Mouse (Mus musculus) lung, adult 2 months (tissue): ENCODE measurements at regions not wholly inside any gene's neighbourhood (a gene's known extent, or its start where the extent isn't known, plus 50 kb on each side); places are given as distances from the start of the nearest gene placed in this dataset.

Source experiments
- CTCF ChIP-seq: fragments of 200-500 bp; IDR thresholded peaks from 2 replicates; pipeline ENCODE4 v1.5.1; 2011; ENCODE audit warnings: mild to moderate bottlenecking, low read length, control low read depth; ENCODE audit not compliant: insufficient read depth
- POLR2A ChIP-seq: fragments of 200-500 bp; IDR thresholded peaks from 2 replicates; pipeline ENCODE4 v1.6.1; 2011; ENCODE audit warnings: low read depth, mild to moderate bottlenecking, control low read depth, low read length, borderline replicate concordance; ENCODE audit errors: extremely low read depth

DNA sequence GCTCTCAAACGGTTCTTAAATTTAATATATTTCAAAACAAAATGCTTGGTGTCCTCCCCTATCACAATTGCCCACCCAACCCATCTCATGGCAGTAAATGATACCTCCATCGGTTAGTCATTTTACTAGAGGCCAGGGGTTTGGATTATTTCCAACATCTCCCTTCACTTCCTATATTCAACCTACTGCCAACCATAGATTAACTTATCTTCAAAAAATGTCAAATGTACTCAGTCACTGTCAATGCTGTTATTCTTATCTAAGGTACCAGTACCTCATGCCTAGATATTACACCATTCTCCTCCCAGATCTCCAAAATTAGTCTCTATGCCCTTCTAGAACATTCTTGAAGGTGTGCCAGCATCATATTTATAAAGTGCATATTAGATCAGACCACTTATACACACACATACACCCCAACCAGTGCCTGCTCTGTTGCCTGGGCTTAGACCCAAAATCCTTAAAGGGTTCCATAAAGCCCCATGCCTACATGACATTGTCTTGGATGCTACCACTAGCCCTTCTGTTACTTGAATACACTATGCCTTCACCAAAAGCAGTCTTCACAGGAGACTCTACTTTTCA is 183.4 kb upstream of the Cadm1 start:
- TF ChIP-seq POLR2A (no peak), CTCF (no peak)
